Mouse (Mus musculus): ENCODE data around the gene Fem1b. TPM values are rescaled to one million over a fixed set of nuclear protein-coding genes. Genes with fewer than 3 reads are reported as not detected.

The Fem1b gene
- polyA plus RNA-seq, 1 experiment from 2014 or later: 61.5 TPM

GRCm38 (mm10) chr9:62839172-62839770 is 27.5 kb upstream of the Fem1b start:
- H3K27ac ChIP-seq (replicated peaks): peak overlapping the region; percentile 70

GRCm38 (mm10) chr9:62838506-62839171 is 26.9 kb upstream of the Fem1b start, which contains the start of gene Cln6:
Gene Cln6 (plus strand): TSS chr9:62838785.
- peak within 1 kb of the TSS; percentile 70 for H3K4me3 ChIP-seq
- peak within 1 kb of the TSS; percentile 86 for H3K9ac ChIP-seq (replicated peaks)
- no peaks in the 10 kb centered on the region for H3K9me3 ChIP-seq
- H3K4me2 ChIP-seq (replicated peaks): peak within 1 kb of the TSS; percentile 90
- H3K27ac ChIP-seq (replicated peaks): peak within 1 kb of the TSS; percentile 70
- ATAC-seq (ENCODE audit: low FRiP score, low read depth): peak; percentile 79
- no peaks in the 10 kb centered on the region for H3K27me3 ChIP-seq
- peaks cover 16% of the 10 kb centered on the region for H3K4me1 ChIP-seq
- under 1% methylated on average over 46 of the region's 48 CpGs for WGBS
- no peaks in the 10 kb centered on the region for H3K36me3 ChIP-seq

More at GRCm38 (mm10) chr9:62839172-62839770, 27.5 kb upstream of the Fem1b start:
- 17% methylated on average over 14 of the region's 14 CpGs for WGBS
- no peaks in the 10 kb centered on the region for H3K9me3 ChIP-seq
- H3K4me3 ChIP-seq: peak overlapping the region; percentile 70
- peak; percentile 29; the same call in 1 of the 2 replicates for ATAC-seq (ENCODE audit: low FRiP score, low read depth)
- H3K36me3 ChIP-seq: no peaks in the 10 kb centered on the region
- H3K9ac ChIP-seq (replicated peaks): peak overlapping the region; percentile 86
- H3K27me3 ChIP-seq: no peaks in the 10 kb centered on the region
- peaks cover 16% of the 10 kb centered on the region for H3K4me1 ChIP-seq
- H3K4me2 ChIP-seq (replicated peaks): peak overlapping the region; percentile 90

- no peaks in the 10 kb centered on the region for H3K36me3 ChIP-seq
- ATAC-seq (ENCODE audit: low FRiP score, low read depth): no peak; the same call in 1 of the 2 replicates
- H3K27me3 ChIP-seq: no peaks in the 10 kb centered on the region
- H3K9ac ChIP-seq (replicated peaks): 0 out of 2 replicates have a peak overlapping the region, but pooled peaks have one; percentile 86
- peak overlapping the region; percentile 90 for H3K4me2 ChIP-seq (replicated peaks)
- H3K4me3 ChIP-seq: peak overlapping the region; percentile 70
- H3K4me1 ChIP-seq: peaks cover 16% of the 10 kb centered on the region
- WGBS: 19% methylated on average over 8 of the region's 8 CpGs
- no peaks in the 10 kb centered on the region for H3K9me3 ChIP-seq
- no peak overlapping the region for H3K27ac ChIP-seq (replicated peaks)
These were observed 26.4 kb upstream of the Fem1b start for GRCm38 (mm10) chr9:62838146-62838505.

GRCm38 (mm10) chr9:62837611-62838010 is 25.9 kb upstream of the Fem1b start:
- H3K27ac ChIP-seq (replicated peaks): no peak overlapping the region
- no peak overlapping the region for H3K4me2 ChIP-seq (replicated peaks)
- H3K9me3 ChIP-seq: no peaks in the 10 kb centered on the region
- WGBS: 75% methylated on average over 3 of the region's 3 CpGs
- no peaks in the 10 kb centered on the region for H3K27me3 ChIP-seq
- peaks cover 16% of the 10 kb centered on the region for H3K4me1 ChIP-seq
- H3K36me3 ChIP-seq: no peaks in the 10 kb centered on the region
- no peak overlapping the region for H3K9ac ChIP-seq (replicated peaks)
- ATAC-seq (ENCODE audit: low FRiP score, low read depth): no peak
- H3K4me3 ChIP-seq: no peak overlapping the region

- Histone ChIP-seq H3K27ac (replicated peaks) (no peak overlapping the region), H3K4me3 (no peak overlapping the region), H3K9me3 (no peaks in the 10 kb centered on the region), H3K4me1 (peaks cover 16% of the 10 kb centered on the region), H3K9ac (replicated peaks) (no peak overlapping the region), H3K27me3 (no peaks in the 10 kb centered on the region), H3K36me3 (no peaks in the 10 kb centered on the region), H3K4me2 (replicated peaks) (no peak overlapping the region)
- ATAC-seq (ENCODE audit: low FRiP score, low read depth): no peak
- 52% methylated on average over 4 of the region's 4 CpGs for WGBS
These were observed 24.1 kb upstream of the Fem1b start for GRCm38 (mm10) chr9:62835705-62836446.

GRCm38 (mm10) chr9:62834906-62835305 is 23.2 kb upstream of the Fem1b start:
- no peaks in the 10 kb centered on the region for H3K36me3 ChIP-seq
- no peak overlapping the region for H3K4me3 ChIP-seq
- 89% methylated on average over 5 of the region's 5 CpGs for WGBS
- no peaks in the 10 kb centered on the region for H3K9me3 ChIP-seq
- no peak overlapping the region for H3K9ac ChIP-seq (replicated peaks)
- no peak overlapping the region for H3K4me2 ChIP-seq (replicated peaks)
- no peaks in the 10 kb centered on the region for H3K27me3 ChIP-seq
- peaks cover 16% of the 10 kb centered on the region for H3K4me1 ChIP-seq
- no peak overlapping the region for H3K27ac ChIP-seq (replicated peaks)
- ATAC-seq (ENCODE audit: low FRiP score, low read depth): no peak

- Histone ChIP-seq H3K36me3 (no peaks in the 10 kb centered on the region), H3K4me1 (peaks cover 28% of the 10 kb centered on the region)
- WGBS: 85% methylated on average over 6 of the region's 6 CpGs
These were observed 18.1 kb upstream of the Fem1b start for GRCm38 (mm10) chr9:62829877-62830276.

GRCm38 (mm10) chr9:62828662-62829086 is 16.9 kb upstream of the Fem1b start:
- Histone ChIP-seq H3K4me1 (peaks cover 28% of the 10 kb centered on the region), H3K9ac (replicated peaks) (no peak overlapping the region), H3K9me3 (no peaks in the 10 kb centered on the region), H3K4me2 (replicated peaks) (peak overlapping the region; percentile 43), H3K36me3 (no peaks in the 10 kb centered on the region), H3K27ac (replicated peaks) (no peak overlapping the region; the same call in 1 of the 2 replicates), H3K4me3 (peak overlapping the region; percentile 29), H3K27me3 (no peaks in the 10 kb centered on the region)
- peak; percentile 92 for ATAC-seq (ENCODE audit: low FRiP score, low read depth)
- WGBS: 0% methylated on average over 23 of the region's 23 CpGs

More at GRCm38 (mm10) chr9:62829877-62830276, 18.1 kb upstream of the Fem1b start:
- Histone ChIP-seq H3K27me3 (no peaks in the 10 kb centered on the region), H3K27ac (replicated peaks) (no peak overlapping the region), H3K4me3 (no peak overlapping the region), H3K9ac (replicated peaks) (no peak overlapping the region), H3K4me2 (replicated peaks) (no peak overlapping the region), H3K9me3 (no peaks in the 10 kb centered on the region)
- ATAC-seq (ENCODE audit: low FRiP score, low read depth): no peak

- H3K27me3 ChIP-seq: no peaks in the 10 kb centered on the region
- H3K4me1 ChIP-seq: peaks cover 28% of the 10 kb centered on the region
- WGBS: 5% methylated on average over 24 of the region's 24 CpGs
- H3K27ac ChIP-seq (replicated peaks): 0 out of 2 replicates have a peak overlapping the region, but pooled peaks have one; percentile 26
- peak overlapping the region; percentile 43 for H3K4me2 ChIP-seq (replicated peaks)
- ATAC-seq (ENCODE audit: low FRiP score, low read depth): peak; percentile 17; the same call in 1 of the 2 replicates
- H3K4me3 ChIP-seq: peak overlapping the region; percentile 29; the same call in 1 of the 2 replicates
- H3K36me3 ChIP-seq: no peaks in the 10 kb centered on the region
- no peak overlapping the region for H3K9ac ChIP-seq (replicated peaks)
- H3K9me3 ChIP-seq: no peaks in the 10 kb centered on the region
These were observed 16.4 kb upstream of the Fem1b start for GRCm38 (mm10) chr9:62827939-62828652.

- H3K9me3 ChIP-seq: no peaks in the 10 kb centered on the region
- 3% methylated on average over 7 of the region's 7 CpGs for WGBS
- H3K9ac ChIP-seq (replicated peaks): no peak overlapping the region
- no peaks in the 10 kb centered on the region for H3K36me3 ChIP-seq
- H3K27ac ChIP-seq (replicated peaks): peak overlapping the region; percentile 63
- H3K4me1 ChIP-seq: peaks cover 28% of the 10 kb centered on the region
- ATAC-seq (ENCODE audit: low FRiP score, low read depth): no peak
- peak overlapping the region; percentile 3; the same call in 1 of the 2 replicates for H3K4me2 ChIP-seq (replicated peaks)
- H3K4me3 ChIP-seq: no peak overlapping the region
- no peaks in the 10 kb centered on the region for H3K27me3 ChIP-seq
These were observed 14.7 kb upstream of the Fem1b start for GRCm38 (mm10) chr9:62826456-62826855.

- Histone ChIP-seq H3K9ac (replicated peaks) (no peak overlapping the region), H3K4me3 (no peak overlapping the region), H3K4me1 (peaks cover 28% of the 10 kb centered on the region), H3K4me2 (replicated peaks) (peak overlapping the region; percentile 3), H3K9me3 (no peaks in the 10 kb centered on the region), H3K36me3 (no peaks in the 10 kb centered on the region), H3K27me3 (no peaks in the 10 kb centered on the region), H3K27ac (replicated peaks) (peak overlapping the region; percentile 63)
- ATAC-seq (ENCODE audit: low FRiP score, low read depth): no peak
- WGBS: 3% methylated on average over 9 of the region's 9 CpGs
These were observed 14.2 kb upstream of the Fem1b start for GRCm38 (mm10) chr9:62825791-62826393.

Data from midbrain, embryonic 12.5 days (tissue).